Mouse (Mus musculus) heart, postnatal 36 days (tissue): ENCODE measurements at regions not wholly inside any gene's neighbourhood (a gene's known extent, or its start where the extent isn't known, plus 50 kb on each side); places are given as distances from the start of the nearest gene placed in this dataset.

ENCODE experiments used
- DNase-seq, 2 experiments: peaks; one replicate each; pipeline ENCODE4 v3.0.0; 2021 to 2022
- intact Hi-C: fragments of 180-260 bp; cut with DNase I; formaldehyde crosslinking; loops from one replicate; pipeline ENCODE4 v1.15.1; 2025

GRCm38 (mm10) chr14:116869437-116869836 is 55.7 kb upstream of the Gpc6 start:
- intact Hi-C loops = no loop called here
- no peak for DNase-seq

DNA sequence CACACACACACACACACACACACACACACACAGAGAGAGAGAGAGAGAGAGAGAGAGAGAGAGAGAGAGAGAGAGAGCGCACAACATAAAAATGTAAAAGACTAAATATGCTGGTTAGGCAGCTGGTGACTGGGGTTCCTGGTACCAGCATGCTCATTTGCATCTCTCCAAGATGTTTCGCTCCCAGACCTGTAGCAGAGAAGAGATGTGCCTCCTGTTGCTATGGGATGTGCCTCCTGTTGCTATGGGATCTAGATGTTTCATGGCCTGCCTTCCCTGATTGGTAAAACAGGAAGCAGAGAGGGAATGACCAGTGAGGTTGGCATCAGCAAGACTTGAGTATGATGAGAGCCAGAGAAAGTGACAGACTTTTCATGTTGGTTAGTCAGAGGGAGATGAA is 55.1 kb upstream of the Gpc6 start:
- intact Hi-C loops = no loop called here
- DNase-seq = no peak
